Mouse (Mus musculus) intestine, embryonic 14.5 days (tissue): ENCODE measurements around the gene Prmt1. TPM values are rescaled to one million over a fixed set of nuclear protein-coding genes. Genes with fewer than 3 reads are reported as not detected.

Experiments
- ATAC-seq: fragments of 200-750 bp; cut with Nextera tagmentation; replicated peaks from 2 replicates; pipeline ENCODE4 v1.8.0; 2017; ENCODE audit warnings: low read depth, moderate number of reproducible peaks, moderate TSS enrichment, moderate library complexity; ENCODE audit not compliant: low FRiP score, low TSS enrichment
- DNase-seq: peaks from one replicate; pipeline ENCODE4 v3.0.0-alpha.2; 2018; ENCODE audit warnings: low spot score
- H3K27ac ChIP-seq: fragments of 300-500 bp; sonication (generic); 2 replicates; pipeline ENCODE4 v1.5.1; 2014; ENCODE audit warnings: low read depth, mild to moderate bottlenecking, control low read depth
- H3K27me3 ChIP-seq: fragments of 300-500 bp; sonication (generic); replicated peaks from 2 replicates; pipeline ENCODE4 v1.6.1; 2014; ENCODE audit warnings: low read length, control low read depth; ENCODE audit not compliant: control insufficient read depth, insufficient read depth
- H3K36me3 ChIP-seq: fragments of 300-500 bp; sonication (generic); 2 replicates; pipeline ENCODE4 v1.6.1; 2014; ENCODE audit warnings: low read length, control low read depth; ENCODE audit not compliant: control insufficient read depth, insufficient read depth
- H3K4me1 ChIP-seq: fragments of 300-500 bp; sonication (generic); replicated peaks from 2 replicates; pipeline ENCODE4 v1.6.1; 2014; ENCODE audit warnings: low read length, control low read depth, mixed read lengths; ENCODE audit not compliant: control insufficient read depth, insufficient read depth
- H3K4me2 ChIP-seq: fragments of 300-500 bp; sonication (generic); 2 replicates; pipeline ENCODE4 v1.6.1; 2014; ENCODE audit warnings: low read length
- H3K4me3 ChIP-seq: fragments of 300-500 bp; sonication (generic); 2 replicates; pipeline ENCODE4 v1.5.1; 2014; ENCODE audit warnings: low read depth, low read length, control low read depth, mixed read lengths
- H3K9ac ChIP-seq: fragments of 300-500 bp; sonication (generic); 2 replicates; pipeline ENCODE4 v1.6.1; 2014; ENCODE audit warnings: mild to moderate bottlenecking, low read length
- H3K9me3 ChIP-seq: fragments of 300-500 bp; sonication (generic); 2 replicates; pipeline ENCODE4 v1.6.1; 2016; ENCODE audit warnings: low read length, control low read depth; ENCODE audit not compliant: control insufficient read depth
- WGBS: fragments of 180-500 bp; shearing (Covaris S2); extraction: QIAGEN DNeasy Blood & Tissue Kit; methylation state at CpG from one replicate; pipeline ENCODE4 v1.1.7; 2014; 5-methylcytosine and 5-hydroxymethylcytosine counted together
- polyA plus RNA-seq: library from polyadenylated mRNA; unstranded; fragments of >200 nt; fragmentation: Nextera tagmentation; extraction: Ambion mirVana; gene quantifications from 2 replicates; pipeline ENCODE4 v1.2.1, GENCODE M21; 2014

Prmt1 gene
- polyA plus RNA-seq, 1 experiment from 2014 or later = 211 TPM

- H3K9me3 ChIP-seq = no peaks in the 10 kb centered on the region
- 93% methylated on average over 29 of the region's 29 CpGs for WGBS
- ATAC-seq (no peak), DNase-seq (no peak)
- peaks cover 97% of the 10 kb centered on the region for H3K36me3 ChIP-seq
- H3K4me3 ChIP-seq = no peak overlapping the region
- no peak overlapping the region for H3K27ac ChIP-seq
- H3K4me1 ChIP-seq = no peaks in the 10 kb centered on the region
- no peak overlapping the region for H3K9ac ChIP-seq
- no peak overlapping the region for H3K4me2 ChIP-seq
- no peaks in the 10 kb centered on the region for H3K27me3 ChIP-seq
Observed at GRCm38 (mm10) chr7:45007141-45007540, 20.8 kb upstream of the Prmt1 start.

GRCm38 (mm10) chr7:45006503-45006902, 20.1 kb upstream of the Prmt1 start:
- Histone ChIP-seq H3K4me3 (no peak overlapping the region), H3K4me1 (no peaks in the 10 kb centered on the region), H3K9ac (no peak overlapping the region), H3K36me3 (peaks cover 97% of the 10 kb centered on the region), H3K4me2 (no peak overlapping the region), H3K27me3 (no peaks in the 10 kb centered on the region), H3K9me3 (no peaks in the 10 kb centered on the region), H3K27ac (no peak overlapping the region)
- ATAC-seq (no peak), DNase-seq (no peak)
- WGBS = 93% methylated on average over 12 of the region's 12 CpGs

GRCm38 (mm10) chr7:45005321-45005992, 19.1 kb upstream of the Prmt1 start:
- Histone ChIP-seq H3K4me1 (no peaks in the 10 kb centered on the region), H3K27me3 (no peaks in the 10 kb centered on the region), H3K4me2 (no peak overlapping the region), H3K9ac (no peak overlapping the region), H3K27ac (no peak overlapping the region), H3K9me3 (no peaks in the 10 kb centered on the region), H3K4me3 (no peak overlapping the region), H3K36me3 (peaks cover 99% of the 10 kb centered on the region)
- ATAC-seq (no peak), DNase-seq (no peak)
- 85% methylated on average over 6 of the region's 6 CpGs for WGBS

- H3K27ac ChIP-seq = no peak overlapping the region
- H3K9ac ChIP-seq = no peak overlapping the region
- peaks cover 99% of the 10 kb centered on the region for H3K36me3 ChIP-seq
- no peak overlapping the region for H3K4me3 ChIP-seq
- WGBS = 37% methylated on average over 3 of the region's 3 CpGs
- ATAC-seq = no peak
- no peak for DNase-seq
- H3K9me3 ChIP-seq = no peaks in the 10 kb centered on the region
- H3K4me2 ChIP-seq = no peak overlapping the region
- H3K27me3 ChIP-seq = no peaks in the 10 kb centered on the region
- peaks cover 3% of the 10 kb centered on the region; the same call in 1 of the 2 replicates for H3K4me1 ChIP-seq
Observed at GRCm38 (mm10) chr7:45004546-45004945, 18.2 kb upstream of the Prmt1 start.

- H3K4me1 ChIP-seq = peaks cover 7% of the 10 kb centered on the region; the same call in 1 of the 2 replicates
- DNase-seq (no peak), ATAC-seq (no peak)
- H3K4me2 ChIP-seq = no peak overlapping the region
- no peak overlapping the region for H3K27ac ChIP-seq
- H3K4me3 ChIP-seq = no peak overlapping the region
- no peak overlapping the region for H3K9ac ChIP-seq
- WGBS = 79% methylated on average over 7 of the region's 7 CpGs
- no peaks in the 10 kb centered on the region for H3K27me3 ChIP-seq
- peaks cover 83% of the 10 kb centered on the region for H3K36me3 ChIP-seq
- no peaks in the 10 kb centered on the region for H3K9me3 ChIP-seq
Observed at GRCm38 (mm10) chr7:45002440-45002839, 16.1 kb upstream of the Prmt1 start.

GRCm38 (mm10) chr7:45000539-45001114, 14.3 kb upstream of the Prmt1 start:
- no peak for ATAC-seq
- H3K4me1 ChIP-seq = peaks cover 18% of the 10 kb centered on the region
- no peak overlapping the region for H3K27ac ChIP-seq
- H3K9me3 ChIP-seq = no peaks in the 10 kb centered on the region
- peaks cover 67% of the 10 kb centered on the region for H3K36me3 ChIP-seq
- no peaks in the 10 kb centered on the region for H3K27me3 ChIP-seq
- DNase-seq = no peak
- 84% methylated on average over 21 of the region's 21 CpGs for WGBS
- no peak overlapping the region for H3K9ac ChIP-seq
- H3K4me2 ChIP-seq = no peak overlapping the region
- no peak overlapping the region for H3K4me3 ChIP-seq

GRCm38 (mm10) chr7:44999753-45000152, 13.4 kb upstream of the Prmt1 start:
- peaks cover 18% of the 10 kb centered on the region for H3K4me1 ChIP-seq
- no peak overlapping the region for H3K9ac ChIP-seq
- peaks cover 67% of the 10 kb centered on the region for H3K36me3 ChIP-seq
- DNase-seq = no peak
- H3K4me2 ChIP-seq = 0 out of 2 replicates have a peak overlapping the region, but pooled peaks have one; percentile 96
- 75% methylated on average over 11 of the region's 11 CpGs for WGBS
- no peak overlapping the region for H3K27ac ChIP-seq
- H3K4me3 ChIP-seq = no peak overlapping the region
- no peak for ATAC-seq
- no peaks in the 10 kb centered on the region for H3K27me3 ChIP-seq
- H3K9me3 ChIP-seq = no peaks in the 10 kb centered on the region

GRCm38 (mm10) chr7:44998501-44998955, 12.2 kb upstream of the Prmt1 start, which contains the start of gene Bcl2l12:
Gene Bcl2l12 (minus strand): TSS chr7:44998712.
- Histone ChIP-seq H3K4me3 (peak within 1 kb of the TSS; percentile 84), H3K9me3 (no peaks in the 10 kb centered on the region), H3K27me3 (no peaks in the 10 kb centered on the region), H3K4me1 (peaks cover 18% of the 10 kb centered on the region), H3K27ac (peak within 1 kb of the TSS; percentile 86), H3K36me3 (peaks cover 65% of the 10 kb centered on the region), H3K4me2 (peak within 1 kb of the TSS; percentile 96), H3K9ac (peak within 1 kb of the TSS; percentile 86)
- ATAC-seq = no peak
- WGBS = 5% methylated on average over 18 of the region's 18 CpGs
- DNase-seq = peak; percentile 71
